Mouse (Mus musculus) megakaryocyte, embryonic 14.5 days (primary cell): ENCODE results near the gene Poglut1.

Experiments
- FLI1 ChIP-seq: IDR thresholded peaks from 2 replicates; pipeline ENCODE4 v1.6.1; 2012; ENCODE audit warnings: low read length, inconsistent platforms, mixed read lengths
- GATA1 ChIP-seq: IDR thresholded peaks from 3 replicates; pipeline ENCODE4 v1.6.1; 2012; ENCODE audit warnings: mixed read lengths, low read length, inconsistent platforms, borderline replicate concordance

- no peak for TF ChIP-seq GATA1
- no peak for TF ChIP-seq FLI1
These were observed 73.5 kb downstream of the Poglut1 start for GRCm38 (mm10) chr16:38476312-38477240.
